Mouse (Mus musculus): ENCODE results near the gene Vamp2. TPM values are rescaled to one million over a fixed set of nuclear protein-coding genes. Genes with fewer than 3 reads are reported as not detected.

The Vamp2 gene
- polyA plus RNA-seq, 1 experiment from 2014 or later = 64.2 TPM

DNA sequence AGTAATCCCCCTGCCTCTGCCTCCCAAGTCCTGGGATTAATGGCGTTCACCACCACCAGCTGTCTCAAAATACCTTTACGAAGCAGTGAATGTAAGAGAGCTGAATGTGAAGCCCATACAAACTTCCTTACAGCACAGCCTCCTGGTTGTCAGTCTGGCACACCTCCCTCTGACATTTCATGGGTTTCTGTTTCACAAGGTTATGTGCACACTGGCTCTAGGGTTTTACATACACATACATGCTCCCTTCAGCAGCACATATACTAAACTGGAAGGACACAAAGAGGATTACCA is 13.6 kb upstream of the Vamp2 start:
- no peak for DNase-seq (ENCODE audit: low spot score)
- H3K27me3 ChIP-seq (ENCODE audit: control insufficient read depth, insufficient read depth, low read length) = no peaks in the 10 kb centered on the region
- H3K36me3 ChIP-seq (ENCODE audit: control insufficient read depth, insufficient read depth, low read length) = no peaks in the 10 kb centered on the region
- H3K9me3 ChIP-seq (ENCODE audit: control insufficient read depth, low read length) = no peaks in the 10 kb centered on the region
- no peak overlapping the region for H3K4me2 ChIP-seq (ENCODE audit: low read depth, severe bottlenecking)
- H3K4me1 ChIP-seq (ENCODE audit: control insufficient read depth, insufficient read depth, low read length) = peaks cover 6% of the 10 kb centered on the region; the same call in 1 of the 2 replicates
- 49% methylated on average over 2 of the region's 2 CpGs for WGBS
- H3K27ac ChIP-seq (replicated peaks; ENCODE audit: low read depth, low read length) = no peak overlapping the region
- ATAC-seq (ENCODE audit: insufficient number of reproducible peaks, low FRiP score, low TSS enrichment, low read depth) = no peak
- no peak overlapping the region for H3K4me3 ChIP-seq (ENCODE audit: low read depth, low read length)
- no peak overlapping the region for H3K9ac ChIP-seq (ENCODE audit: low read length)

DNA sequence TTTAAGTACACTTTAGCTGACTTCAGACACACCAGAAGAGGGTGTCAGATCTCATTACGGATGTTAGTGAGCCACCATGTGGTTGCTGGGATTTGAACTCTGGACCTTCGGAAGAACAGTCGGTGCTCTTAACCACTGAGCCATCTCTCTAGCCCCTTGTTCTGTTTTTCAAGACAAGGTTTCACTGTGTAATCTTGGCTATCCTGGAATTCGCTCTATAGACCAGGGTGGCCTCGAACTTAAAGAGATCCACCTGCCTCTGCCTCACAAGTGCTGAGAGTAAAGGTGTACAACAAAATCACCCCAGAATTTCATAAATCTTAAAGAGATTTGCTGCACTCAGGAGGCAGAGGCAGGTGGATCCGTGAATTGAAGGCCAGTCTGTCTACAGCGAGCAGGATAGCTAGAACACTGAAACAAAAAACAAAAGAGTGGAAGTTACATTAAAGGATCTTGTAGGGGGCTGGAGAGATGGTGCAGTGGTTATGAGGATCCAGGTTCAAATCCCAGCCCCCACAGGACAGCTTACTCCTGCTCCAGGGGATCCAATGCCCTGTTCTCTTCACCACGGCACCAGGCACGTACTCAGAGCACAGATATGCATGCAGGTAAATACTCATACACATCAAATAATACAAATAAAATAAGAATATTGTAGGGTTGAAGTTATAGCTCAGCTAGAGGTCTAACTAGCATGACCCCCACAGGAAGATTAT is 12.4 kb upstream of the Vamp2 start:
- peaks cover 6% of the 10 kb centered on the region; the same call in 1 of the 2 replicates for H3K4me1 ChIP-seq (ENCODE audit: control insufficient read depth, insufficient read depth, low read length)
- H3K9ac ChIP-seq (ENCODE audit: low read length) = no peak overlapping the region
- H3K27ac ChIP-seq (replicated peaks; ENCODE audit: low read depth, low read length) = no peak overlapping the region
- no peaks in the 10 kb centered on the region for H3K27me3 ChIP-seq (ENCODE audit: control insufficient read depth, insufficient read depth, low read length)
- no peaks in the 10 kb centered on the region for H3K9me3 ChIP-seq (ENCODE audit: control insufficient read depth, low read length)
- H3K4me2 ChIP-seq (ENCODE audit: low read depth, severe bottlenecking) = no peak overlapping the region
- 54% methylated on average over 8 of the region's 9 CpGs for WGBS
- H3K36me3 ChIP-seq (ENCODE audit: control insufficient read depth, insufficient read depth, low read length) = no peaks in the 10 kb centered on the region
- no peak for ATAC-seq (ENCODE audit: insufficient number of reproducible peaks, low FRiP score, low TSS enrichment, low read depth)
- no peak overlapping the region for H3K4me3 ChIP-seq (ENCODE audit: low read depth, low read length)
- no peak for DNase-seq (ENCODE audit: low spot score)

DNA sequence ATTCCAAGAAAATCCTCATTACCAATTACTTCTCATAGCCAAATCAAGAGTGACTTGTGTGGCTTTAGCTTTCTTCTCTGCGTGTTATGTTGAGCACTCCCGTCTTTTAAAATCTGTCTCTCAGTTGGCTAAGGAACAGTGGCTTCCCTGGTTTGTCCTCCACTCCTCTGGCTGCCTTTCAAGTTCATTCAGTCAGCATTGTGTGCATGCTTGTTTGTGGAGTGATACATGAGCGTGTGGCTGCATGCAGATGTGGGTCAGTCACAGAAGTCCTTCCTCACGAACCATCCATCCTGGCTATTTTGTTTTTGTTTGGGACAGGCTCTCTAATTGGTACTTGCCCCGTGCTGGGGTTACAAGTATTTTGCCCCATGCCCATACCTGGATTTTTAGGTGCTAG is 11.7 kb upstream of the Vamp2 start:
- Histone ChIP-seq H3K27me3 (ENCODE audit: control insufficient read depth, insufficient read depth, low read length) (no peaks in the 10 kb centered on the region), H3K9me3 (ENCODE audit: control insufficient read depth, low read length) (no peaks in the 10 kb centered on the region), H3K4me1 (ENCODE audit: control insufficient read depth, insufficient read depth, low read length) (0 out of 2 replicates have a peak, but pooled peaks cover under 1% of the 10 kb centered on the region), H3K4me3 (ENCODE audit: low read depth, low read length) (no peak overlapping the region), H3K27ac (replicated peaks; ENCODE audit: low read depth, low read length) (no peak overlapping the region), H3K4me2 (ENCODE audit: low read depth, severe bottlenecking) (no peak overlapping the region), H3K9ac (ENCODE audit: low read length) (no peak overlapping the region), H3K36me3 (ENCODE audit: control insufficient read depth, insufficient read depth, low read length) (no peaks in the 10 kb centered on the region)
- WGBS = 63% methylated on average over 5 of the region's 5 CpGs
- DNase-seq (ENCODE audit: low spot score) (no peak), ATAC-seq (ENCODE audit: insufficient number of reproducible peaks, low FRiP score, low TSS enrichment, low read depth) (no peak)

DNA sequence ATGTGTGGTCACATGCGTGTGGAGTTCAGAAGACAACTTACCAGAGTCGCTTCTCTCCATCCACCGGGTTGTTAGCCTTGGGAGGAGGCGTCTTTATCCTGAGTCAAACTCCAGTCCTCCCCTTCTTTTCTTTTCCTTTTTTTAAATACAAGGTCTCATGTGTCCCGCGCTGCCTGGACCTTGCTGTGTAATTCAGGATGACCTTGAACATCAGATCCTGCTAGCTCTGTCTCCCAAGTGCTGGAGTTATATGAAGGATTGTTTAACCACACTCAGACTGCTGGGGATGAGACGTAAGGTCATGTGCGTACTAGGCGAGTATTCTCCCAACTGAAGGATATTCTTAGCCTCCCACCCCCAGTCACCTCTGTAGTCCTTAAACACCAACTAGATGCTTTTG is 11.0 kb upstream of the Vamp2 start:
- no peaks in the 10 kb centered on the region for H3K36me3 ChIP-seq (ENCODE audit: control insufficient read depth, insufficient read depth, low read length)
- no peaks in the 10 kb centered on the region for H3K27me3 ChIP-seq (ENCODE audit: control insufficient read depth, insufficient read depth, low read length)
- H3K9me3 ChIP-seq (ENCODE audit: control insufficient read depth, low read length) = no peaks in the 10 kb centered on the region
- H3K27ac ChIP-seq (replicated peaks; ENCODE audit: low read depth, low read length) = no peak overlapping the region
- WGBS = 86% methylated on average over 9 of the region's 9 CpGs
- H3K4me2 ChIP-seq (ENCODE audit: low read depth, severe bottlenecking) = no peak overlapping the region
- no peak for DNase-seq (ENCODE audit: low spot score)
- no peak overlapping the region for H3K9ac ChIP-seq (ENCODE audit: low read length)
- no peaks in the 10 kb centered on the region for H3K4me1 ChIP-seq (ENCODE audit: control insufficient read depth, insufficient read depth, low read length)
- ATAC-seq (ENCODE audit: insufficient number of reproducible peaks, low FRiP score, low TSS enrichment, low read depth) = no peak
- no peak overlapping the region for H3K4me3 ChIP-seq (ENCODE audit: low read depth, low read length)

DNA sequence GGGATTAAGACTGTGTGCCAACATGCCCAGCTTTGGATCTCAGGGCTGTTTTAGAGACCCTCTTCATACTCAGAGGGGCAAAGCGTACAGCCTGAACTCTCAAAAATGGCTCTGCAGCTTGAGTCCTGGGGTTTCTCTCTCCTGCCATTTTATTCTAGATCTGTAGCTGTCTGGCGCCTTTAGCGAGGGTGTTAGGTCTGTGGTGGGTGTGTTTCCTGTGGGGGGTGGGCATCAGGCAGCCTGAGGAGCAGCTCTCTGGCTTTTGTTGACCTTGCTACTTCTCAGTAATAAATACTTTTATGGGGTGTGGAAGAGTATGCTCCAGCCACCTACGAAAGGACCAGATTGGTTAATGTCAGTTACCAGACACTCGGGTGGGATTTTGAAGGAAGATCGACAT is 10.2 kb upstream of the Vamp2 start:
- Histone ChIP-seq H3K9ac (ENCODE audit: low read length) (no peak overlapping the region), H3K27ac (replicated peaks; ENCODE audit: low read depth, low read length) (no peak overlapping the region), H3K4me1 (ENCODE audit: control insufficient read depth, insufficient read depth, low read length) (no peaks in the 10 kb centered on the region), H3K36me3 (ENCODE audit: control insufficient read depth, insufficient read depth, low read length) (no peaks in the 10 kb centered on the region), H3K4me3 (ENCODE audit: low read depth, low read length) (no peak overlapping the region), H3K4me2 (ENCODE audit: low read depth, severe bottlenecking) (no peak overlapping the region), H3K27me3 (ENCODE audit: control insufficient read depth, insufficient read depth, low read length) (no peaks in the 10 kb centered on the region), H3K9me3 (ENCODE audit: control insufficient read depth, low read length) (no peaks in the 10 kb centered on the region)
- WGBS = 68% methylated on average over 6 of the region's 6 CpGs
- DNase-seq (ENCODE audit: low spot score) (no peak), ATAC-seq (ENCODE audit: insufficient number of reproducible peaks, low FRiP score, low TSS enrichment, low read depth) (no peak)

DNA sequence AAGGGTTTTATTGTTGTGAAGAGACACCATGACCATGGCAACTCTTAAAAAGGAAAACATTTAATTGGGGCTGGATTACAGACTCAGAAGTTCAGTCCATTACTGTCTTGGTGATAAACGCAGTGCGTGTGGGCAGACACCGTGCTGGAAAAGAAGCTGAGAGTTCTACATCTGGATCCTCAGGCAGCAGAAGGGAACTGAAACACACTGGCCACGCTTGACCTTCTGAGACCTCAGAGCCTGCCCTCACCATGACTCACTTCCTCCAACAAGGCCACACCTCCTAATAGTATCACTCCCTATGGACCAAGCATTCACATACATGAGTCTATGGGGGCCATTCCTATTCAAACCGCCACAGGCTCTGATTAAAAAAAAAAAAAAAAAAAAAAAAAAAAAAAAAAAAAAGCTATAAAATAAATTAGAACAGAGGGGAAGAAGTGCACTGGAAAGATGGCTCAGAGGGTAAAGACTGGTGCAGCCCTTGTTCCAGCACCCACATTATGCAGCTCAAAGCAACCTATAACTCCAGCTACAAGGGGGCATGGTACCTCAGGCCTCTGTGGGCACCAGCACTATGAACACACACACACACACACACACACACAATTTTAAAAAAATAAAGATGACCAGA is 9.4 kb upstream of the Vamp2 start:
- H3K4me2 ChIP-seq (ENCODE audit: low read depth, severe bottlenecking) = no peak overlapping the region
- H3K9ac ChIP-seq (ENCODE audit: low read length) = no peak overlapping the region
- 64% methylated on average over 5 of the region's 5 CpGs for WGBS
- no peaks in the 10 kb centered on the region for H3K27me3 ChIP-seq (ENCODE audit: control insufficient read depth, insufficient read depth, low read length)
- no peaks in the 10 kb centered on the region for H3K4me1 ChIP-seq (ENCODE audit: control insufficient read depth, insufficient read depth, low read length)
- ATAC-seq (ENCODE audit: insufficient number of reproducible peaks, low FRiP score, low TSS enrichment, low read depth) (no peak), DNase-seq (ENCODE audit: low spot score) (no peak)
- H3K9me3 ChIP-seq (ENCODE audit: control insufficient read depth, low read length) = no peaks in the 10 kb centered on the region
- H3K36me3 ChIP-seq (ENCODE audit: control insufficient read depth, insufficient read depth, low read length) = no peaks in the 10 kb centered on the region
- H3K27ac ChIP-seq (replicated peaks; ENCODE audit: low read depth, low read length) = no peak overlapping the region
- no peak overlapping the region for H3K4me3 ChIP-seq (ENCODE audit: low read depth, low read length)

DNA sequence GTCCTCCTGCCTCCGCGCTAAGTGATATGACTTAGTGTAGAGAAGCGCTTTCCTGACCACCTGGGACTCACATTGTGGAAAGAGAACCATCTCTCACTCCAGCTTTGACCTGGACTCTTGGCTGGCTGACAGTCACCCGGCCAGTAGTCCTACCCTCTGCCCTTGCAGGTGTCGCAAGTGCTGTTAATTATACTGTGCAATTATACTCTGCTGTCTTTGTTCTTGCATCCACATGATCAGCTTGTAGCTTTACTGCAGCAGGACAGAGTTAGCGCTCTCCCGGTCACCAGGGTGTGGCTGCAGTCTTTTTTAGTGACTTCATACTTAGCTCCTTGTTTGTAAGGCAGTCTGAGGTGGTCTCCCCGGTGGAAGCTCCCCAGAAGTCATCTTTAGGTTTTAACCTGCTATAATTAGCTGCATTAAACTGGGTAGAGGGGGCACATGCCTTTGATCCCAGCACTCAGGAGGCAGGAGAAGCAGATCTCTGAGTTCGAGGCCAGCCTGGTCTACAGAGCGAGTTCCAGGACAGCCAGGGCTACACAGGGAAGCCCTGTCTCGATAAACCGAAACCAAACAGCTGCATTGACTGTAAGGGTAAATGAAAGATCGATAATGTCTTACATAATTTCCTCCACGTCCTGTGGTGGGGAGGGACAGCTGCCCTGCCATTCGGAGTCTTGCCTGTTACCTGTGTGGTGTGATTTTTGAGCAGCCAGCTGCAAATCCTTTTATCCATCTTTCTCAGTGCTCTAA is 8.0 kb upstream of the Vamp2 start:
- no peak for ATAC-seq (ENCODE audit: insufficient number of reproducible peaks, low FRiP score, low TSS enrichment, low read depth)
- 79% methylated on average over 15 of the region's 15 CpGs for WGBS

DNA sequence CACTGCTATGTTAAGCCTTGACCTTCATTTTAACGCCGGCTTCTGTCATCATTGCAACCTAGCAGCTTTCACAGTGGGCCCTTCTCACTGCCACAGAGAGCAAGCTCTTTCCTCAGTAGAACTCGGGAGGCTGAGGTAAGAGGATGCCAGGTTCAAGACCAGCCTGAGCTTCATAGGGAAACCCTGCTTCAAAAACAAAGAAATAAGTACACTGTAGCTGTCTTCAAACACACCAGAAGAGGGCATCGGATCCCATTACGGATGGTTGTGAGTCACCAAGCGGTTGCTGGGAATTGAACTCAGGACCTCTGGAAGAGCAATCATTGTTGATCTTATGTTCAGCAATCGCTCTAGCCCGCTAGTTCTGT is 7.5 kb upstream of the Vamp2 start:
- Histone ChIP-seq H3K36me3 (ENCODE audit: control insufficient read depth, insufficient read depth, low read length) (no peaks in the 10 kb centered on the region), H3K4me1 (ENCODE audit: control insufficient read depth, insufficient read depth, low read length) (no peaks in the 10 kb centered on the region), H3K4me2 (ENCODE audit: low read depth, severe bottlenecking) (no peak overlapping the region), H3K9ac (ENCODE audit: low read length) (no peak overlapping the region), H3K9me3 (ENCODE audit: control insufficient read depth, low read length) (no peaks in the 10 kb centered on the region), H3K27ac (replicated peaks; ENCODE audit: low read depth, low read length) (no peak overlapping the region), H3K27me3 (ENCODE audit: control insufficient read depth, insufficient read depth, low read length) (no peaks in the 10 kb centered on the region), H3K4me3 (ENCODE audit: low read depth, low read length) (no peak overlapping the region)
- no peak for DNase-seq (ENCODE audit: low spot score)
- ATAC-seq (ENCODE audit: insufficient number of reproducible peaks, low FRiP score, low TSS enrichment, low read depth) = no peak
- WGBS = 85% methylated on average over 8 of the region's 8 CpGs

More for the DNA sequence above, 8.0 kb upstream of the Vamp2 start:
- Histone ChIP-seq H3K4me1 (ENCODE audit: control insufficient read depth, insufficient read depth, low read length) (no peaks in the 10 kb centered on the region), H3K27me3 (ENCODE audit: control insufficient read depth, insufficient read depth, low read length) (no peaks in the 10 kb centered on the region), H3K27ac (replicated peaks; ENCODE audit: low read depth, low read length) (no peak overlapping the region), H3K9me3 (ENCODE audit: control insufficient read depth, low read length) (no peaks in the 10 kb centered on the region), H3K9ac (ENCODE audit: low read length) (no peak overlapping the region), H3K36me3 (ENCODE audit: control insufficient read depth, insufficient read depth, low read length) (no peaks in the 10 kb centered on the region), H3K4me2 (ENCODE audit: low read depth, severe bottlenecking) (no peak overlapping the region), H3K4me3 (ENCODE audit: low read depth, low read length) (no peak overlapping the region)
- no peak for DNase-seq (ENCODE audit: low spot score)

All from limb, embryonic 11.5 days (tissue).